Mouse (Mus musculus): ENCODE measurements around the gene Olfr917. TPM values are rescaled to one million over a fixed set of nuclear protein-coding genes. Genes with fewer than 3 reads are reported as not detected.

The Olfr917 gene
- not detected in 2 replicates for polyA plus RNA-seq (2014; fragmentation: Nextera tagmentation; extraction: Ambion mirVana)

- H3K36me3 ChIP-seq (ENCODE audit: control insufficient read depth, insufficient read depth, low read length) = no peaks in the 10 kb centered on the region
- DNase-seq (ENCODE audit: low spot score) = no peak
- no peaks in the 10 kb centered on the region for H3K9me3 ChIP-seq (ENCODE audit: control insufficient read depth, low read length)
- no peak within 1 kb of the TSS for H3K4me2 ChIP-seq (ENCODE audit: low read length)
- H3K4me1 ChIP-seq (replicated peaks; ENCODE audit: control insufficient read depth, insufficient read depth, low read length) = no peaks in the 10 kb centered on the region
- no peak for ATAC-seq (replicated peaks; ENCODE audit: low FRiP score, low TSS enrichment, low read depth)
- H3K27ac ChIP-seq (ENCODE audit: low read depth) = no peak within 1 kb of the TSS
- no peak within 1 kb of the TSS for H3K4me3 ChIP-seq (ENCODE audit: low read depth, low read length)
- no peak within 1 kb of the TSS for H3K9ac ChIP-seq (ENCODE audit: low read length)
- 66% methylated on average over 1 of the region's 1 CpGs for WGBS
- no peaks in the 10 kb centered on the region for H3K27me3 ChIP-seq (replicated peaks; ENCODE audit: control insufficient read depth, insufficient read depth, low read length)
Observed at GRCm38 (mm10) chr9:38665742-38666141, at the start of gene Olfr917. Gene Olfr917 (minus strand): TSS chr9:38665842.

GRCm38 (mm10) chr9:38674501-38674900 lies 8.9 kb upstream of the Olfr917 start, which contains the start of gene Olfr918:
Gene Olfr918 (minus strand): TSS chr9:38674601.
- Histone ChIP-seq H3K9ac (ENCODE audit: low read length) (no peak within 1 kb of the TSS), H3K4me3 (ENCODE audit: low read depth, low read length) (no peak within 1 kb of the TSS), H3K9me3 (ENCODE audit: control insufficient read depth, low read length) (no peaks in the 10 kb centered on the region), H3K4me2 (ENCODE audit: low read length) (no peak within 1 kb of the TSS), H3K36me3 (ENCODE audit: control insufficient read depth, insufficient read depth, low read length) (no peaks in the 10 kb centered on the region), H3K27ac (ENCODE audit: low read depth) (no peak within 1 kb of the TSS), H3K27me3 (replicated peaks; ENCODE audit: control insufficient read depth, insufficient read depth, low read length) (no peaks in the 10 kb centered on the region), H3K4me1 (replicated peaks; ENCODE audit: control insufficient read depth, insufficient read depth, low read length) (no peaks in the 10 kb centered on the region)
- 81% methylated on average over 2 of the region's 2 CpGs for WGBS
- DNase-seq (ENCODE audit: low spot score) = no peak
- no peak for ATAC-seq (replicated peaks; ENCODE audit: low FRiP score, low TSS enrichment, low read depth)

DNA sequence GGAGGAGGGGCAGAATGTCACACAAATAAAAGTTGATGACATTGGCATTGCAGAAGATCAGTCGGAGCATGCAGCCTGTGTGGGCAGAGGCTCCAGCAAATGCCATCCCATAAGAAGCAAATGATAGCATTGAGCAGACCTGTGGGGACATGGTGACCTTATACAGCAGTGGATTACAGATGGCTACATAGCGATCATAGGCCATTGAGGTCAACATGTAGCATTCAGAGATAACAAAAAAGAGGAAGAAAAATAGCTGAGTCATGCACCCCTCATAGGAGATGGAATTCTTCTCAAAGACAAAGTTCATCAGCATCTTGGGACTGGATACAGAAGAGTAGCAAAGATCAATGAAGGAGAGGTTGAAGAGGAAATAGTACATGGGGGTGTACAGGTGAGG lies 7.2 kb upstream of the Olfr917 start:
- H3K27me3 ChIP-seq (replicated peaks; ENCODE audit: control insufficient read depth, insufficient read depth, low read length) = no peaks in the 10 kb centered on the region
- no peaks in the 10 kb centered on the region for H3K36me3 ChIP-seq (ENCODE audit: control insufficient read depth, insufficient read depth, low read length)
- DNase-seq (ENCODE audit: low spot score) = no peak
- no peak overlapping the region for H3K27ac ChIP-seq (ENCODE audit: low read depth)
- ATAC-seq (replicated peaks; ENCODE audit: low FRiP score, low TSS enrichment, low read depth) = no peak
- no peaks in the 10 kb centered on the region for H3K4me1 ChIP-seq (replicated peaks; ENCODE audit: control insufficient read depth, insufficient read depth, low read length)
- no peak overlapping the region for H3K4me3 ChIP-seq (ENCODE audit: low read depth, low read length)
- 91% methylated on average over 2 of the region's 2 CpGs for WGBS
- H3K9me3 ChIP-seq (ENCODE audit: control insufficient read depth, low read length) = no peaks in the 10 kb centered on the region
- no peak overlapping the region for H3K4me2 ChIP-seq (ENCODE audit: low read length)
- no peak overlapping the region for H3K9ac ChIP-seq (ENCODE audit: low read length)

DNA sequence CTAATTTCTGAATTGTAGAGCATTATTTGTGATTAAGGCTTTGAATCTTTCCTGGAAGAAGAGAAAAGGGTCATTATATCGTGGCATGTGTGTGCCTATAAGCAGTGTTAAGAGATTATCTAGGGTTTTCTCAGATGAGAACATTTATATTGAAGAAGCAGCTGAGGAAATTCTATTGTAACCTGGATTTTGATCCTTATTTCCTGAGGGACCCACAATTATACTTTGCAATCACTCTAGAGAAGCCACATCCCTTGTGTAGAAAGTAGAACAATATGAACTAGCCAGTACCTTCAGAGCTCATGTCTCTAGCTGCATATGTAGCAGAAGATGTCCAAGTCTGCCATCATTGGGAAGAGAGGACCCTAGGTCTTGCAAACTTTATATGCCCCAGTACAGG lies 5.9 kb downstream of the Olfr917 start, which contains the start of gene Olfr916:
Olfr916 (minus strand) TSS at position 101 of the 400 bp plus-strand sequence.
- no peak within 1 kb of the TSS for H3K27ac ChIP-seq (ENCODE audit: low read depth)
- H3K9ac ChIP-seq (ENCODE audit: low read length) = no peak within 1 kb of the TSS
- 67% methylated on average over 1 of the region's 1 CpGs for WGBS
- H3K9me3 ChIP-seq (ENCODE audit: control insufficient read depth, low read length) = no peaks in the 10 kb centered on the region
- H3K36me3 ChIP-seq (ENCODE audit: control insufficient read depth, insufficient read depth, low read length) = no peaks in the 10 kb centered on the region
- H3K4me1 ChIP-seq (replicated peaks; ENCODE audit: control insufficient read depth, insufficient read depth, low read length) = no peaks in the 10 kb centered on the region
- no peak for DNase-seq (ENCODE audit: low spot score)
- no peak for ATAC-seq (replicated peaks; ENCODE audit: low FRiP score, low TSS enrichment, low read depth)
- no peaks in the 10 kb centered on the region for H3K27me3 ChIP-seq (replicated peaks; ENCODE audit: control insufficient read depth, insufficient read depth, low read length)
- no peak within 1 kb of the TSS for H3K4me2 ChIP-seq (ENCODE audit: low read length)
- no peak within 1 kb of the TSS for H3K4me3 ChIP-seq (ENCODE audit: low read depth, low read length)

DNA sequence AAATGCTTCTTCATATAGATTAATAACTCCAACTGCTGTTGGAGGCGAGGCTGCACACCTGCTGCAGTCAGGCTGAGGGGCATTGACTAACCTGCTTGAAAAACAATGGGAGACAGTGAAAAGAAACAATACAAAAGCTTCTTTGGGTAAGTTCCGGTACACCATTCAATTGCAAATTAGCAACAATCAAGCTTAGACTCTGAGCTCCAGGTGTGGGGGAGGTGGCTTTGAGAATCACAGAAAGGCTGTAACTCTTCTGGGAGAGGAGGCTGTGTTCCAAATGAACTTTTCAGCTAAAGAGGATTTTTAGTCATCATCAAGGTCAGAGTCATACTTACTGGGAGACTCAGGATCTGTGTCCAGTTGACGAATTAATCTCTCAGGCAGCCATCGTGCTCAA lies 33.2 kb downstream of the Olfr917 start:
- no peak overlapping the region for H3K4me3 ChIP-seq (ENCODE audit: low read depth, low read length)
- H3K27me3 ChIP-seq (replicated peaks; ENCODE audit: control insufficient read depth, insufficient read depth, low read length) = no peaks in the 10 kb centered on the region
- no peak overlapping the region for H3K27ac ChIP-seq (ENCODE audit: low read depth)
- DNase-seq (ENCODE audit: low spot score) (no peak), ATAC-seq (replicated peaks; ENCODE audit: low FRiP score, low TSS enrichment, low read depth) (no peak)
- H3K9me3 ChIP-seq (ENCODE audit: control insufficient read depth, low read length) = no peaks in the 10 kb centered on the region
- no peak overlapping the region for H3K9ac ChIP-seq (ENCODE audit: low read length)
- H3K36me3 ChIP-seq (ENCODE audit: control insufficient read depth, insufficient read depth, low read length) = no peaks in the 10 kb centered on the region
- no peak overlapping the region for H3K4me2 ChIP-seq (ENCODE audit: low read length)
- no peaks in the 10 kb centered on the region for H3K4me1 ChIP-seq (replicated peaks; ENCODE audit: control insufficient read depth, insufficient read depth, low read length)
- WGBS = 86% methylated on average over 4 of the region's 4 CpGs

Other genes with a start within 250 kb of the Olfr917 start
- gene Olfr901, start 236.4 kb downstream of the Olfr917 start, polyA plus RNA-seq (2014; fragmentation: Nextera tagmentation; extraction: Ambion mirVana) = not detected in 2 replicates
- gene Olfr902, start 218.2 kb downstream of the Olfr917 start, polyA plus RNA-seq (2014; fragmentation: Nextera tagmentation; extraction: Ambion mirVana) = not detected in 2 replicates
- gene Olfr904, start 202.7 kb downstream of the Olfr917 start, polyA plus RNA-seq (2014; fragmentation: Nextera tagmentation; extraction: Ambion mirVana) = not detected in 2 replicates
- gene Olfr905, start 194.7 kb downstream of the Olfr917 start, polyA plus RNA-seq (2014; fragmentation: Nextera tagmentation; extraction: Ambion mirVana) = not detected in 2 replicates
- gene Olfr906, start 178.8 kb downstream of the Olfr917 start, polyA plus RNA-seq (2014; fragmentation: Nextera tagmentation; extraction: Ambion mirVana) = not detected in 2 replicates
- not detected in 2 replicates for gene Olfr907, start 170.0 kb downstream of the Olfr917 start, polyA plus RNA-seq (2014; fragmentation: Nextera tagmentation; extraction: Ambion mirVana)
- not detected in 2 replicates for gene Olfr911-ps1, start 144.3 kb downstream of the Olfr917 start, polyA plus RNA-seq (2014; fragmentation: Nextera tagmentation; extraction: Ambion mirVana)
- not detected in 2 replicates for gene Olfr910, start 128.0 kb downstream of the Olfr917 start, polyA plus RNA-seq (2014; fragmentation: Nextera tagmentation; extraction: Ambion mirVana)
- gene Olfr912, start 85.7 kb downstream of the Olfr917 start, polyA plus RNA-seq (2014; fragmentation: Nextera tagmentation; extraction: Ambion mirVana) = not detected in 2 replicates
- not detected in 2 replicates for gene Olfr913, start 73.1 kb downstream of the Olfr917 start, polyA plus RNA-seq (2014; fragmentation: Nextera tagmentation; extraction: Ambion mirVana)
- not detected in 2 replicates for gene Olfr914, start 60.7 kb downstream of the Olfr917 start, polyA plus RNA-seq (2014; fragmentation: Nextera tagmentation; extraction: Ambion mirVana)
- gene Olfr916, start 6.0 kb downstream of the Olfr917 start, polyA plus RNA-seq (2014; fragmentation: Nextera tagmentation; extraction: Ambion mirVana) = not detected in 2 replicates
- not detected in 2 replicates for gene Olfr918, start 8.8 kb upstream of the Olfr917 start, polyA plus RNA-seq (2014; fragmentation: Nextera tagmentation; extraction: Ambion mirVana)
- gene Olfr919, start 37.8 kb upstream of the Olfr917 start, polyA plus RNA-seq (2014; fragmentation: Nextera tagmentation; extraction: Ambion mirVana) = not detected in 2 replicates
- gene Vwa5a, start 52.4 kb upstream of the Olfr917 start, polyA plus RNA-seq (2014; fragmentation: Nextera tagmentation; extraction: Ambion mirVana) = 13.9 and 19.1 TPM in 2 replicates
- 0.05 TPM in 2 replicates for gene Olfr920, start 86.5 kb upstream of the Olfr917 start, polyA plus RNA-seq (2014; fragmentation: Nextera tagmentation; extraction: Ambion mirVana)
- not detected in 2 replicates for gene Olfr921, start 107.2 kb upstream of the Olfr917 start, polyA plus RNA-seq (2014; fragmentation: Nextera tagmentation; extraction: Ambion mirVana)
- not detected in 2 replicates for gene Olfr922, start 148.8 kb upstream of the Olfr917 start, polyA plus RNA-seq (2014; fragmentation: Nextera tagmentation; extraction: Ambion mirVana)
- gene Olfr923, start 160.7 kb upstream of the Olfr917 start, polyA plus RNA-seq (2014; fragmentation: Nextera tagmentation; extraction: Ambion mirVana) = not detected in 2 replicates
- gene Olfr924, start 178.6 kb upstream of the Olfr917 start, polyA plus RNA-seq (2014; fragmentation: Nextera tagmentation; extraction: Ambion mirVana) = not detected in 2 replicates
- not detected in 2 replicates for gene Olfr26, start 189.2 kb upstream of the Olfr917 start, polyA plus RNA-seq (2014; fragmentation: Nextera tagmentation; extraction: Ambion mirVana)
- not detected in 2 replicates for gene Olfr926, start 211.3 kb upstream of the Olfr917 start, polyA plus RNA-seq (2014; fragmentation: Nextera tagmentation; extraction: Ambion mirVana)